Mouse (Mus musculus): ENCODE data around the gene Lrrc61.
A peak's percentile ranks its signal among the peaks of the same experiment; 100 is the strongest.

- TF ChIP-seq POLR2A (IDR thresholded peaks at IDR 0.05; ENCODE audit: extremely low read depth, insufficient read depth, low read length) (0 out of 2 replicates have a peak, but pooled peaks have one; percentile 10), CTCF (IDR thresholded peaks at IDR 0.05; ENCODE audit: extremely low read depth, insufficient read depth, low read length) (no peak)
Measured at GRCm38 (mm10) chr6:48593158-48594042, 38.8 kb downstream of the Lrrc61 start, which contains the start of the genes Repin1 and Gm44965.

Measured in cortical plate, adult 2 months (tissue).